Mouse (Mus musculus): ENCODE results near the gene Gm20765. TPM values are rescaled to one million over a fixed set of nuclear protein-coding genes. Genes with fewer than 3 reads are reported as not detected.

The Gm20765 gene
- polyA plus RNA-seq, 1 experiment from 2014 or later, result not detected

Other genes with a start within 250 kb of the Gm20765 start
- gene Gm21293, start 42.5 kb upstream of the Gm20765 start, polyA plus RNA-seq (2016; fragmentation: Nextera tagmentation; extraction: Ambion mirVana), result not detected in 2 replicates
- gene Gm6763, start 34.0 kb upstream of the Gm20765 start, polyA plus RNA-seq (2016; fragmentation: Nextera tagmentation; extraction: Ambion mirVana), result not detected in 2 replicates
- not detected in 2 replicates for gene Gm8764, start 25.5 kb upstream of the Gm20765 start, polyA plus RNA-seq (2016; fragmentation: Nextera tagmentation; extraction: Ambion mirVana)
- not detected in 2 replicates for gene Gm21304, start 17.0 kb upstream of the Gm20765 start, polyA plus RNA-seq (2016; fragmentation: Nextera tagmentation; extraction: Ambion mirVana)
- gene Gm21312, start 8.5 kb upstream of the Gm20765 start, polyA plus RNA-seq (2016; fragmentation: Nextera tagmentation; extraction: Ambion mirVana), result not detected in 2 replicates
- not detected in 2 replicates for gene Gm4340, start 8.5 kb downstream of the Gm20765 start, polyA plus RNA-seq (2016; fragmentation: Nextera tagmentation; extraction: Ambion mirVana)